ENCODE assay signal across 10 mouse cellular contexts in the genomic region with DNA sequence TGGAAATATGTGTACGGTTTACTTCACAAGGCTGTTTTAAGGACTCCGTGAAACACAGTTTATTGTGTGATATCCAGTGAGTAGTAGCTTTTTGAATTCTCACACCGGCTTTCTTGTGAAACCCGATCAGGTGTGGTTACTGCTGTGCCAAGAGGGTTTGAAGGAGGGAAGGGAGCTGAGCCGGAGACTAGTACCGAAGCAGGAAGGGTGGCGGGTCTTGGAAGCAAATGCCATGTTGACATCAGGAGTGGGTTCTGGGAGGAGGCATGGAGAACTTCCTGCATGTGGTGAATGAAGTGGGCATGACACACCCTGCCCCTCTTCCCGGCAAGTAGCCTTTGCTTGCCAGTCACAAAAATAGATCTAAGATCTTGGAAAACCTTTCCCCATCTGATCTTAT. TPM values are rescaled to one million over a fixed set of nuclear protein-coding genes. Genes with fewer than 3 reads are reported as not detected.
DNase-seq lines count a peak whose midpoint lies in the region; ATAC-seq and TF ChIP-seq lines count a peak whose summit lies in the region.
"Had no signal": no experiment of that assay in that cellular context is flagged by ENCODE, and none has a peak within 500 bp of the region (broad histone marks: within the 10 kb centered on the region; RNA-seq: fewer than 3 reads in every experiment).

No protein-coding gene starts in this region.

- H3K9ac ChIP-seq in kidney, postnatal 0 days (ENCODE audit: low read depth, low read length), result no peak overlapping the region
- peak overlapping the region; percentile 71; the same call in 1 of the 2 replicates for H3K9ac ChIP-seq in embryonic facial prominence, embryonic 13.5 days
- peak overlapping the region; percentile 79 for H3K9ac ChIP-seq in hindbrain, embryonic 15.5 days
- H3K9ac ChIP-seq in neural tube, embryonic 13.5 days, result peak overlapping the region; percentile 81

- H3K36me3 ChIP-seq in kidney, postnatal 0 days (ENCODE audit: insufficient read depth, low read length), result no peaks in the 10 kb centered on the region
- no peaks in the 10 kb centered on the region for H3K36me3 ChIP-seq in embryonic facial prominence, embryonic 13.5 days
- H3K36me3 ChIP-seq in hindbrain, embryonic 15.5 days, result no peaks in the 10 kb centered on the region
- peaks cover 19% of the 10 kb centered on the region; the same call in 1 of the 2 replicates for H3K36me3 ChIP-seq in neural tube, embryonic 13.5 days

- H3K4me1 ChIP-seq in kidney, postnatal 0 days (replicated peaks; ENCODE audit: insufficient read depth, low read length), result peaks cover 2% of the 10 kb centered on the region; the same call in 1 of the 2 replicates
- H3K4me1 ChIP-seq in embryonic facial prominence, embryonic 13.5 days, result peaks cover 19% of the 10 kb centered on the region
- peaks cover 33% of the 10 kb centered on the region for H3K4me1 ChIP-seq in hindbrain, embryonic 15.5 days (replicated peaks)
- peaks cover 33% of the 10 kb centered on the region for H3K4me1 ChIP-seq in neural tube, embryonic 13.5 days (replicated peaks)

- no peak for ATAC-seq in kidney, postnatal 0 days (replicated peaks; ENCODE audit: low FRiP score, low read depth)
- no peak for ATAC-seq in embryonic facial prominence, embryonic 13.5 days (ENCODE audit: insufficient number of reproducible peaks, insufficient read depth, low FRiP score, low TSS enrichment, low read depth)
- ATAC-seq in hindbrain, embryonic 15.5 days (ENCODE audit: low FRiP score, low read depth), result no peak
- ATAC-seq in neural tube, embryonic 13.5 days (ENCODE audit: low read depth), result no peak
- no peak for ATAC-seq in frontal cortex, adult (ENCODE audit: low TSS enrichment)
- ATAC-seq in erythroblast, adult 5-6 weeks (replicated peaks; ENCODE audit: low FRiP score, poor library complexity, severe bottlenecking), result no peak

- no peaks in the 10 kb centered on the region for H3K27me3 ChIP-seq in kidney, postnatal 0 days (ENCODE audit: insufficient read depth, low read length)
- H3K27me3 ChIP-seq in embryonic facial prominence, embryonic 13.5 days, result peaks cover 11% of the 10 kb centered on the region
- H3K27me3 ChIP-seq in hindbrain, embryonic 15.5 days, result no peaks in the 10 kb centered on the region
- H3K27me3 ChIP-seq in neural tube, embryonic 13.5 days, result no peaks in the 10 kb centered on the region

- WGBS in kidney, postnatal 0 days, result 22% methylated on average over 8 of the region's 8 CpGs
- 34% methylated on average over 8 of the region's 8 CpGs for WGBS in embryonic facial prominence, embryonic 13.5 days
- 37% methylated on average over 8 of the region's 8 CpGs for WGBS in hindbrain, embryonic 15.5 days
- 53% methylated on average over 8 of the region's 8 CpGs for WGBS in neural tube, embryonic 13.5 days

- DNase-seq in kidney, postnatal 0 days (ENCODE audit: low spot score), result no peak
- DNase-seq in kidney, adult 9 months, result no peak
- no peak for DNase-seq in spleen, postnatal 14 days (ENCODE audit: low spot score in 2 of 2)
- DNase-seq: cerebellum, adult 9-11 months; heart, adult 2 months had no signal

- no peaks in the 10 kb centered on the region for H3K9me3 ChIP-seq in kidney, postnatal 0 days (replicated peaks; ENCODE audit: low read length)
- no peaks in the 10 kb centered on the region for H3K9me3 ChIP-seq in embryonic facial prominence, embryonic 13.5 days
- no peaks in the 10 kb centered on the region for H3K9me3 ChIP-seq in hindbrain, embryonic 15.5 days
- H3K9me3 ChIP-seq in neural tube, embryonic 13.5 days, result no peaks in the 10 kb centered on the region

- no peak for TF ChIP-seq CTCF in kidney, postnatal 0 days (IDR thresholded peaks at IDR 0.05; ENCODE audit: low read depth)

- peak overlapping the region; percentile 80; the same call in 1 of the 2 replicates for H3K27ac ChIP-seq in kidney, postnatal 0 days
- no peak overlapping the region for H3K27ac ChIP-seq in embryonic facial prominence, embryonic 13.5 days
- peak overlapping the region; percentile 92; the same call in 1 of the 2 replicates for H3K27ac ChIP-seq in hindbrain, embryonic 15.5 days (replicated peaks)
- peak overlapping the region; percentile 92; the same call in 1 of the 2 replicates for H3K27ac ChIP-seq in neural tube, embryonic 13.5 days (replicated peaks)

- H3K4me3 ChIP-seq in kidney, postnatal 0 days (replicated peaks; ENCODE audit: low read depth, low read length), result no peak overlapping the region; the same call in 1 of the 2 replicates
- H3K4me3 ChIP-seq in embryonic facial prominence, embryonic 13.5 days, result peak overlapping the region; percentile 66
- peak overlapping the region; percentile 89 for H3K4me3 ChIP-seq in hindbrain, embryonic 15.5 days
- H3K4me3 ChIP-seq in neural tube, embryonic 13.5 days, result peak overlapping the region; percentile 67

- H3K4me2 ChIP-seq in kidney, postnatal 0 days (ENCODE audit: low read length), result peak overlapping the region; percentile 67; the same call in 1 of the 2 replicates
- peak overlapping the region; percentile 94 for H3K4me2 ChIP-seq in embryonic facial prominence, embryonic 13.5 days
- H3K4me2 ChIP-seq in hindbrain, embryonic 15.5 days, result peak overlapping the region; percentile 68
- H3K4me2 ChIP-seq in neural tube, embryonic 13.5 days, result peak overlapping the region; percentile 71

RNA-seq across cellular contexts. Expression of gene Slc4a8, which starts 1.1 kb away (rescaled TPM):
- polyA plus RNA-seq in kidney, postnatal 0 days (2015; fragmentation: Nextera tagmentation; extraction: Ambion mirVana), result 7.5 and 9.5 TPM in 2 replicates
- polyA plus RNA-seq in embryonic facial prominence, embryonic 13.5 days (2015; fragmentation: Nextera tagmentation; extraction: Ambion mirVana), result 5.0 and 6.3 TPM in 2 replicates
- polyA plus RNA-seq in hindbrain, embryonic 15.5 days (2015; fragmentation: Nextera tagmentation; extraction: Ambion mirVana), result 26.7 and 27.1 TPM in 2 replicates
- polyA plus RNA-seq in neural tube, embryonic 13.5 days (2015; fragmentation: Nextera tagmentation; extraction: Ambion mirVana), result 17.9 and 20.3 TPM in 2 replicates
- under 0.01 and 1.3 TPM in 2 replicates for total RNA-seq in erythroblast, adult 5-6 weeks (2015; ENCODE audit: low replicate concordance)
- 0.09 and 0.42 TPM in 2 replicates for total RNA-seq in erythroblast, adult 5-6 weeks (2017; ENCODE audit: low replicate concordance)

RNA-seq across cellular contexts. Expression of gene Galnt6, which starts 33.5 kb away (rescaled TPM):
- polyA plus RNA-seq in kidney, postnatal 0 days (2015; fragmentation: Nextera tagmentation; extraction: Ambion mirVana), result 1.2 and 1.3 TPM in 2 replicates
- 1.1 and 1.3 TPM in 2 replicates for polyA plus RNA-seq in embryonic facial prominence, embryonic 13.5 days (2015; fragmentation: Nextera tagmentation; extraction: Ambion mirVana)
- polyA plus RNA-seq in hindbrain, embryonic 15.5 days (2015; fragmentation: Nextera tagmentation; extraction: Ambion mirVana), result 0.14 and 0.25 TPM in 2 replicates
- polyA plus RNA-seq in neural tube, embryonic 13.5 days (2015; fragmentation: Nextera tagmentation; extraction: Ambion mirVana), result 0.28 and 0.38 TPM in 2 replicates
- total RNA-seq in erythroblast, adult 5-6 weeks (2015; ENCODE audit: low replicate concordance), result 3.6 and 4.0 TPM in 2 replicates
- total RNA-seq in erythroblast, adult 5-6 weeks (2017; ENCODE audit: low replicate concordance), result 4.5 and 4.9 TPM in 2 replicates
